Mouse (Mus musculus): ENCODE results near the gene Insig1.

DNA sequence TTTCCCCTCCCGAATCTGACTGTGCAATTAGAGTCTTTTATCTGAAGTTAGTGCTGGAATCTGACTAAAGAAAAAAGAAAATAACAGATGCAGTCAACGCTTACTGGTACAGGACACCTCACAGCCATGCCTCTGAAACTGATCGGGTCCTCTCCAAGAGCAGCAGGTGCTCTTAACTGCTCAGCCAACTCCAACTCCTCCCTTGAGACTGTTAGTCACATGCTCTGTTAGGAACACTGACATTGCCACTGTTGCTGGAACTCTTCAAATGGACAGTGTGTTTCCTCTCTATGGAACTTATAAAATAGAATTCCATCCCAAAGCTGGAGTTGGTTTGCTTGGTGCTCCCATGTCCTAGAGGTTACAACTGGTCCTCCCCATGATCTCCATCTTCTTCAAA lies 14.3 kb upstream of the Insig1 start:
- TF ChIP-seq POLR2A (IDR thresholded peaks at IDR 0.05; ENCODE audit: extremely low read depth, insufficient read depth, low read length) (no peak), CTCF (IDR thresholded peaks at IDR 0.05; ENCODE audit: extremely low read depth, insufficient read depth, low read length) (no peak)

All from cortical plate, adult 2 months (tissue).